Comparison of ENCODE assay signal across 25 mouse cellular contexts in genomic region chr8:60827241-60827640, GRCm38 (mm10).
DNase-seq lines count a peak whose midpoint lies in the region; ATAC-seq and TF ChIP-seq lines count a peak whose summit lies in the region.
"Had no signal": no experiment of that assay in that cellular context is flagged by ENCODE, and none has a peak within 500 bp of the region (broad histone marks: within the 10 kb centered on the region; RNA-seq: fewer than 3 reads in every experiment).

No protein-coding gene starts in this region.

- no peaks in the 10 kb centered on the region for H3K9me3 ChIP-seq in hindbrain, postnatal 0 days (ENCODE audit: low read length)
- no peaks in the 10 kb centered on the region for H3K9me3 ChIP-seq in hindbrain, embryonic 16.5 days (ENCODE audit: control insufficient read depth, low read length)
- H3K9me3 ChIP-seq in midbrain, embryonic 10.5 days (replicated peaks), result peaks cover 4% of the 10 kb centered on the region; the same call in 1 of the 2 replicates
- H3K9me3 ChIP-seq in midbrain, postnatal 0 days (ENCODE audit: low read length), result no peaks in the 10 kb centered on the region
- H3K9me3 ChIP-seq: embryonic facial prominence, embryonic 13.5 days; embryonic facial prominence, embryonic 15.5 days; forebrain, embryonic 10.5 days; forebrain, embryonic 12.5 days had no signal

- no peaks in the 10 kb centered on the region for H3K36me3 ChIP-seq in hindbrain, postnatal 0 days (ENCODE audit: insufficient read depth, low read length)
- no peaks in the 10 kb centered on the region for H3K36me3 ChIP-seq in hindbrain, embryonic 16.5 days (ENCODE audit: control insufficient read depth, insufficient read depth, low read length)
- no peaks in the 10 kb centered on the region for H3K36me3 ChIP-seq in midbrain, embryonic 10.5 days
- no peaks in the 10 kb centered on the region for H3K36me3 ChIP-seq in midbrain, postnatal 0 days (ENCODE audit: insufficient read depth, low read length)
- H3K36me3 ChIP-seq: embryonic facial prominence, embryonic 13.5 days; embryonic facial prominence, embryonic 15.5 days; forebrain, embryonic 10.5 days; forebrain, embryonic 12.5 days had no signal

- H3K4me1 ChIP-seq in hindbrain, postnatal 0 days (ENCODE audit: insufficient read depth, low read length), result no peaks in the 10 kb centered on the region
- H3K4me1 ChIP-seq in hindbrain, embryonic 16.5 days (ENCODE audit: control insufficient read depth, insufficient read depth, low read depth, low read length), result no peaks in the 10 kb centered on the region
- H3K4me1 ChIP-seq in midbrain, embryonic 10.5 days, result peaks cover 24% of the 10 kb centered on the region
- H3K4me1 ChIP-seq in midbrain, postnatal 0 days (ENCODE audit: insufficient read depth, low read length), result no peaks in the 10 kb centered on the region
- H3K4me1 ChIP-seq: embryonic facial prominence, embryonic 13.5 days; embryonic facial prominence, embryonic 15.5 days; forebrain, embryonic 12.5 days had no signal

- H3K4me3 ChIP-seq in hindbrain, postnatal 0 days (ENCODE audit: low read length), result no peak overlapping the region
- H3K4me3 ChIP-seq in hindbrain, embryonic 16.5 days (ENCODE audit: low read length), result no peak overlapping the region
- no peak overlapping the region for H3K4me3 ChIP-seq in midbrain, embryonic 10.5 days
- no peak overlapping the region for H3K4me3 ChIP-seq in midbrain, postnatal 0 days (ENCODE audit: low read depth, low read length)
- H3K4me3 ChIP-seq: embryonic facial prominence, embryonic 13.5 days; embryonic facial prominence, embryonic 15.5 days; erythroblast, embryonic 14.5 days; forebrain, embryonic 10.5 days; forebrain, embryonic 12.5 days had no signal

- 0 out of 2 replicates have a peak, but pooled peaks have one; percentile 24 for ATAC-seq in hindbrain, postnatal 0 days
- ATAC-seq in hindbrain, embryonic 16.5 days, result no peak
- no peak for ATAC-seq in midbrain, postnatal 0 days (ENCODE audit: low FRiP score)
- ATAC-seq: CD4-positive, CD25-positive, alpha-beta regulatory T cell, adult 4 months; forebrain, embryonic 14.5 days; forebrain, embryonic 16.5 days had no signal

- H3K27ac ChIP-seq in hindbrain, postnatal 0 days, result no peak overlapping the region
- no peak overlapping the region for H3K27ac ChIP-seq in hindbrain, embryonic 16.5 days (ENCODE audit: low read depth, low read length)
- H3K27ac ChIP-seq in midbrain, embryonic 10.5 days (replicated peaks), result 0 out of 2 replicates have a peak overlapping the region, but pooled peaks have one; percentile 10
- H3K27ac ChIP-seq in midbrain, postnatal 0 days (ENCODE audit: low read depth, low read length), result no peak overlapping the region
- H3K27ac ChIP-seq: embryonic facial prominence, embryonic 13.5 days; embryonic facial prominence, embryonic 15.5 days; forebrain, embryonic 10.5 days; forebrain, embryonic 12.5 days had no signal

- no peak overlapping the region for H3K4me2 ChIP-seq in hindbrain, postnatal 0 days (ENCODE audit: low read depth, low read length)
- H3K4me2 ChIP-seq in hindbrain, embryonic 16.5 days (ENCODE audit: low read length), result no peak overlapping the region
- H3K4me2 ChIP-seq in midbrain, postnatal 0 days (ENCODE audit: low read depth, low read length, poor library complexity, severe bottlenecking), result no peak overlapping the region
- H3K4me2 ChIP-seq: embryonic facial prominence, embryonic 13.5 days; embryonic facial prominence, embryonic 15.5 days; forebrain, embryonic 12.5 days had no signal

- no peak overlapping the region for H3K9ac ChIP-seq in hindbrain, postnatal 0 days (replicated peaks; ENCODE audit: low read length)
- no peak overlapping the region for H3K9ac ChIP-seq in hindbrain, embryonic 16.5 days (ENCODE audit: low read depth, low read length)
- no peak overlapping the region for H3K9ac ChIP-seq in midbrain, postnatal 0 days (replicated peaks; ENCODE audit: low read length, poor library complexity, severe bottlenecking)
- H3K9ac ChIP-seq: embryonic facial prominence, embryonic 13.5 days; embryonic facial prominence, embryonic 15.5 days; forebrain, embryonic 12.5 days had no signal

- H3K27me3 ChIP-seq in hindbrain, postnatal 0 days (ENCODE audit: insufficient read depth, low read length), result no peaks in the 10 kb centered on the region
- no peaks in the 10 kb centered on the region for H3K27me3 ChIP-seq in hindbrain, embryonic 16.5 days (replicated peaks; ENCODE audit: control insufficient read depth, insufficient read depth, low read length)
- H3K27me3 ChIP-seq in midbrain, embryonic 10.5 days (ENCODE audit: low read depth, poor library complexity, severe bottlenecking), result no peaks in the 10 kb centered on the region; the same call in 1 of the 2 replicates
- H3K27me3 ChIP-seq in midbrain, postnatal 0 days (ENCODE audit: insufficient read depth, low read length), result no peaks in the 10 kb centered on the region
- H3K27me3 ChIP-seq: embryonic facial prominence, embryonic 13.5 days; embryonic facial prominence, embryonic 15.5 days; forebrain, embryonic 12.5 days had no signal

- WGBS in hindbrain, postnatal 0 days, result 85% methylated on average over 8 of the region's 8 CpGs
- WGBS in hindbrain, embryonic 16.5 days, result 85% methylated on average over 8 of the region's 8 CpGs
- WGBS in midbrain, embryonic 10.5 days, result 95% methylated on average over 8 of the region's 8 CpGs
- 92% methylated on average over 8 of the region's 8 CpGs for WGBS in midbrain, postnatal 0 days

- no peak for DNase-seq in hindbrain, postnatal 0 days (ENCODE audit: low spot score)
- DNase-seq in midbrain, embryonic 10.5 days (ENCODE audit: low spot score), result no peak
- DNase-seq in midbrain, postnatal 0 days (ENCODE audit: low spot score), result no peak
- peak; percentile 10 for DNase-seq in testis, postnatal 14 days (ENCODE audit: low spot score)
- DNase-seq in testis, postnatal 10 days (ENCODE audit: low spot score), result no peak
- DNase-seq: adrenal gland, adult 2 months; adrenal gland, postnatal 10 days; adrenal gland, postnatal 25 days; B cell, adult 2 months; cerebellum, adult 11 months; cerebellum, adult 18-20 months; cerebellum, adult 8-10 months; cerebellum, adult 9-11 months; cerebellum, postnatal 14 days; cerebellum, postnatal 36 days; embryo, embryonic 11 days had no signal

- no peak for TF ChIP-seq CTCF in hindbrain, postnatal 0 days (IDR thresholded peaks at IDR 0.05; ENCODE audit: low read depth)
- no peak for TF ChIP-seq CTCF in midbrain, postnatal 0 days (IDR thresholded peaks at IDR 0.05)
